Mouse (Mus musculus) bone marrow, adult 2 months (tissue): Measurements from ENCODE around the gene E130114P18Rik.

ENCODE experiments used
- CTCF ChIP-seq: fragments of 200-500 bp; IDR thresholded peaks from 2 replicates; pipeline ENCODE4 v1.5.1; 2011; ENCODE audit warnings: low read length, control low read depth; ENCODE audit not compliant: control insufficient read depth, insufficient read depth
- POLR2A ChIP-seq: fragments of 200-500 bp; IDR thresholded peaks from 2 replicates; pipeline ENCODE4 v1.6.1; 2011; ENCODE audit warnings: low read depth, mild to moderate bottlenecking, control low read depth, low read length, borderline replicate concordance; ENCODE audit not compliant: control insufficient read depth

DNA sequence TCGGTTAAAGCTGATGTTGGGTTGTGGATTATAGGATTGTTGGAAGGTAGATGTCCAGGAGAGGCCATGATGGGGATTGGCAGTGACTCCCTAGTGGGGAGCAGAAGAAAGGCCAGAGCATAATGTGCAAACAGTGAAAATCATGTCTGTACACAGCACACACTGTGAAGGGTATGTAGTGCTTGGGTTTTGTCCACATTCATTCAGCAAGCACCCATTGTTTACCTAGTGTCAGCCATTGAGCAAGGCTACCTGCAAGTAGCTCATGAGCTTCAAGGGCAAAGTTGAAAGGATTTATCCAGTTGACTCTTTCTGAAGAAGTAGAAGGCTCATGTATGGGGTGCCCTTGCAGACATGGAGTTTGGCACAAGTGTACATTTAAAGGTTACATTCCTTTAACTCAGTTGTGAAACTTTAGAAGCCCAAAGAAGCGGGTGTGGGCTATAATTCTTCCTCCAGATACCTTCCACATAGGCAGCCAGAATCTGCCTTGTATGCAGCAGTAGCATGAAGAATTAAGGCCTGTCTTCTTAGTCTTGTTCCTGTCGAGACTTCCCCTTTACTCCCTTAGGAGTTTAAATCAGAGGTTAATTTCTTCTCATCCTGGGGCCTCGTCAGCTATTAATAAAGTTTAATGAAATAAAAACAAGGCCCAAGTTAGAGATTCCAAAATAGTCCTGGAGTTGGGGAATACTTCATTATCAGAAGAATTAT, 31.9 kb upstream of the E130114P18Rik start:
- TF ChIP-seq CTCF: no peak
- TF ChIP-seq POLR2A: no peak
